Mouse (Mus musculus) brain, embryonic 14.5 days (tissue): ENCODE data around the gene Ints14.

Experiments
- CTCF ChIP-seq: fragments of 200-500 bp; IDR thresholded peaks from 2 replicates; pipeline ENCODE4 v1.5.1; 2012; ENCODE audit warnings: inconsistent platforms, mild to moderate bottlenecking, moderate library complexity, borderline replicate concordance; ENCODE audit not compliant: insufficient read depth, insufficient read length; ENCODE audit errors: extremely low read depth
- POLR2A ChIP-seq: fragments of 200-500 bp; IDR thresholded peaks from 2 replicates; pipeline ENCODE4 v1.6.1; 2012; ENCODE audit warnings: mild to moderate bottlenecking, inconsistent platforms, borderline replicate concordance; ENCODE audit not compliant: poor library complexity, insufficient read depth, insufficient read length, severe bottlenecking; ENCODE audit errors: extremely low read depth

DNA sequence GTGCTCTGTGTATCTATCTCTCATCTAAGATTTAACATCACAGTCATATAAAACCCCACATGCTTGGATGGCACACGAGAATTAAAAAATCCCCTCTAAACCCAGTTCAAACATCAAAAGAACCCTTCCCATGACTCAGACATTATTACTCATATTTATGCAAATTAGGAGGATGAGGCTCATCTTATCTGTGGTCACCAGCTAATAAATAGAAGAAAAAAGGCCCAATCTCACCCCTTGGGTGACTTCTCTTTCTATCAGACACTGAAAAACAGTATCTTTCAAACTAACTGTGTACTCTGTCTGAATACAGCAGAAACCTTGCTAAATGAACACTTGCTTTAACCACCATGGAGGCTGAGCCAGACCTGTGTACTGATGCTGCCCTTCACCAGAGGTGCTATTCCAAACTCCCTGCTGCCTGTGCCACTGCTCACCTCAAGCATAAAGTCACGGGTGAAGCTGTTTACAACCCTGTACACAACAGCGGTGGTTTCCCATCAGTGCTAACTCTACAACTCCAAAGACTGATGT is 58.0 kb downstream of the Ints14 start:
- TF ChIP-seq CTCF: no peak
- TF ChIP-seq POLR2A: no peak
